Mouse (Mus musculus) megakaryocyte, embryonic 14.5 days (primary cell): ENCODE data around the gene Smad9. TPM values are rescaled to one million over a fixed set of nuclear protein-coding genes. Genes with fewer than 3 reads are reported as not detected.

Source experiments
- H3K27me3 ChIP-seq: replicated peaks from 2 replicates; pipeline ENCODE3; 2012; ENCODE audit warnings: inconsistent platforms
- H3K36me3 ChIP-seq: replicated peaks from 2 replicates; pipeline ENCODE3; 2012; ENCODE audit warnings: low read length, inconsistent platforms, mixed read lengths
- H3K4me1 ChIP-seq: 2 replicates; pipeline ENCODE4 v1.6.1; 2012; ENCODE audit warnings: inconsistent platforms
- H3K4me3 ChIP-seq: replicated peaks from 2 replicates; pipeline ENCODE3; 2012; ENCODE audit warnings: moderate library complexity, mild to moderate bottlenecking, inconsistent platforms
- H3K9me3 ChIP-seq: 2 replicates; pipeline ENCODE4 v1.6.1; 2012; ENCODE audit warnings: inconsistent platforms
- FLI1 ChIP-seq: IDR thresholded peaks from 2 replicates; pipeline ENCODE4 v1.6.1; 2012; ENCODE audit warnings: low read length, inconsistent platforms, mixed read lengths
- GATA1 ChIP-seq: IDR thresholded peaks from 3 replicates; pipeline ENCODE4 v1.6.1; 2012; ENCODE audit warnings: mixed read lengths, low read length, inconsistent platforms, borderline replicate concordance
- polyA plus RNA-seq: library from polyadenylated mRNA; stranded (reverse); fragments of >175 nt; gene quantifications from 2 replicates; pipeline ENCODE4 v1.2.3, GENCODE M21; 2012; ENCODE audit warnings: low replicate concordance; ENCODE audit not compliant: insufficient read depth

Gene Smad9
- polyA plus RNA-seq, 1 experiment, result not detected

DNA sequence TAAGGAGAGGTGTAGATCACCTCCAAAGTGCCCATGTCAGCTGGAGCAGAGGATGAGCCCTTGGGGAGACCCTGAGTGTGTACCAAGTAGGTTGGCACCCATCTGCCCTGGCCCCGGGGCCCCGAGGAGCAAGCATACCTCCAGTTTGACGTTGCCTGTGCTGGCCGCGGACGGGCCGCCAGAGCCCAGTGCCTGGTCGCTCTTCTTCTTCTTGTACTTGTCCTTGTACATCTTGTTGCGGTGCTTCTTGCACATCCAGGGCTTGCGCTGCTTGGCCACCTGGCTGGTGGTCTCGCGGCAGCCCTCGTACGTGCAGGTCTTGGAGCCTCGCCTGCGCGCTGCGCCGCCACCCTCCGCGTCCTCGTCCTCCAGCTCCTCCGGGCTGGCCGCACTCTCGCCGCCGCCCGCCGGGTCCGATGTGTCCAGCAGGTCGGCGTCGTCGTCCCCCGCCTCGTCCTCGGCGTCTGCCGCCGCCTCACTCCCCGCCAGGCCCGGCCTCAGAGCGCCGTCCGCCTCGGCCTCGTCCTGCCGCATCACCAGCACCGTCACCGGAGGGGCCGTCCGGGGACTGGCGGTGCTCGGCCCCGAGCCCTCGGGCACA, 51.8 kb downstream of the Smad9 start:
- Histone ChIP-seq H3K4me3 (peak overlapping the region; percentile 99), H3K27me3 (peaks cover 2% of the 10 kb centered on the region), H3K9me3 (no peaks in the 10 kb centered on the region; the same call in 1 of the 2 replicates), H3K36me3 (peaks cover 33% of the 10 kb centered on the region), H3K4me1 (peaks cover 30% of the 10 kb centered on the region)
- no peak for TF ChIP-seq FLI1
- no peak for TF ChIP-seq GATA1

DNA sequence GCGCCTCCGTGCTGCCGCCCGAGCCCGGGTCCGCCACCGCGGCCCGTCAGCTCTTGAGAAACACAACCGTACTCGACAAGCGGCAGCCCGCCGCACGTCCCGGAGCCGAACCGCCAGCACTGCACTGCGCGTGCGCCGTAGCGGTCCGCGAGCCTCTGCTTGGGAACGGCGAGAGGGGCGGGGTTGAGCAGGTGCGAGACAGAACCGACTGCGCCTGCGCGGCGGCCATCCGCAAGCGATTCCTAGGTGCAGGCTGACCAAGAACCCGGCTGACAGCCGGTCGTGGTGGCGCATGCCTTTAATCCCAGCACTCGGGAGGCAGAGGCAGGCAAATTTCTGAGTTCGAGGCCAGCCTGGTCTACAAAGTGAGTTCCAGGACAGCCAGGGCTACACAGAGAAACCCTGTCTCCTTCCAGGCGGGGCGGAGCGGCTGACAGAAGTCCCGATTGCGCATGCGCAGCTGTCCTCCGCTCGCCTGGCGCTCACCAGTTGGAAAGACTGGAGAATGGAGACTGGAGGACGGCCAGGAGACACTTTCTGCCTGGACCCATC, 52.4 kb downstream of the Smad9 start, which contains the start of gene Rfxap:
Gene Rfxap, minus strand, starts transcription at position 126 of the 552 bp plus-strand sequence.
- Histone ChIP-seq H3K36me3 (peaks cover 28% of the 10 kb centered on the region), H3K4me3 (peak within 1 kb of the TSS; percentile 99), H3K27me3 (peaks cover 2% of the 10 kb centered on the region), H3K4me1 (peaks cover 30% of the 10 kb centered on the region), H3K9me3 (no peaks in the 10 kb centered on the region; the same call in 1 of the 2 replicates)
- TF ChIP-seq GATA1, result no peak
- no peak for TF ChIP-seq FLI1

DNA sequence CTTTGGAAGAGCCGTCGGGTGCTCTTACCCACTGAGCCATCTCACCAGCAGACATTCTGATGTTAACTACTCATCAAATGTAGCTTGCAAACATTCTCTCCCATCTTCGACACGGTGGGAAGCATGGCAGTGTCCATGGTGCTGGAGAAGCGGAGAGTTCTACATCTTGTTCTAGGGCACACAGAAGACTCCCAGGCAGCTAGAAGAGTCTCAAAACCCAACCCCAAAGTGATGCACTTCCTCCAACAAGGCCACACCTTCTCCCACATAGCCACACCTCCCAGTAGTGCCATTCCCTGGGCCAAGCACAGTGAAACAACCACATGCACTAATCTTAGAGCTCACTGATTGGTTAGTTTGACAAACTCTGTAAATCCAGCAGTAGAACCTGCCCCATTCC, 53.7 kb downstream of the Smad9 start:
- no peaks in the 10 kb centered on the region; the same call in 1 of the 2 replicates for H3K9me3 ChIP-seq
- H3K4me1 ChIP-seq, result peaks cover 30% of the 10 kb centered on the region
- H3K4me3 ChIP-seq, result peak overlapping the region; percentile 14
- TF ChIP-seq FLI1, result no peak
- no peak for TF ChIP-seq GATA1
- H3K27me3 ChIP-seq, result peaks cover 2% of the 10 kb centered on the region
- H3K36me3 ChIP-seq, result peaks cover 14% of the 10 kb centered on the region

DNA sequence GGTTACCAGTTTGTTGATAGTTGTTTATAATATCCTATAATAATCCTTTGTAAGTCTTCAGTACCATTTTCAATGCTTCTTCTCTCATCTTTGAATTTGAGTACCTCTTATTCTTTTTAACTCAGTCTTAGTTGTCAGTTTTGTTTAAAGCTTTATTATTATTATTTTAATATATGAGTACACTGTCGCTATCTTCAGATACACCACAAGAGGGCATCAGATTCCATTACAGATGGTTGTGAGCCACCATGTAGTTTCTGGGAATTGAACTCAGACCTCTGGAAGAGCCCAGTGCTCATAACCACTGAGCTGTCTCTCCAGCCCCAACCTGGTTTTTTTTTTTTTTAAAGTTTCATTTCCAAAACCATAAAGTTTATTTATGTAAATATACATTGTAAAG, 56.2 kb downstream of the Smad9 start:
- Histone ChIP-seq H3K27me3 (peaks cover 4% of the 10 kb centered on the region), H3K4me1 (peaks cover 16% of the 10 kb centered on the region), H3K36me3 (no peaks in the 10 kb centered on the region), H3K9me3 (no peaks in the 10 kb centered on the region; the same call in 1 of the 2 replicates), H3K4me3 (no peak overlapping the region)
- no peak for TF ChIP-seq FLI1
- TF ChIP-seq GATA1, result no peak

DNA sequence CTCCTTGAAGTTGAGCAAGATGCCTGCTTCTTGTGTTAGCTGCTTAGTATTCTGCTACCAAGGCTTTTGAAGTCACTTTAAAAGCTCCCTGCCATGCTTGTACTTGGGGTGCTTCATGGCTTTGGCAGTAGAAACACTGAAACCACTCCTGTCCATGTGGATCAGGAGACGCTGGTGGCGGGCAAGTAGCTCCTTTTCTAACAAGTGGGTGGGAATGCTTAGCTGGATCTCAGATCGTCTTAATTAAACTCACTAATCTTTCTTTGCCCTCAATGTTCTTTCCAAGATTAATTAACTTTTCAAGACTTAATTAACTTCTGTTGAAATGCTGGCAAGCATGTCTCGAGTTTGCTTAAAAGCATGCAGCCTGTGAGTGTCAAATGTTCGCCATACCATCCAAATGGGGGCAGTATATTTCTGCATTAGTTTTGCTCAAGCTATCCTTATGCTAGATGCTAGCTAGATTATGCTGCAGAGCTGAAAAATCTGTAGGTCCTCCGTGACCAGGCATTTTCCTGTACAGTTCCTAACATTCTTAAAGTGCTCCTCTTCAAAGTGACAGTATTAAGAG, 58.1 kb downstream of the Smad9 start:
- no peak for TF ChIP-seq GATA1
- Histone ChIP-seq H3K9me3 (no peaks in the 10 kb centered on the region; the same call in 1 of the 2 replicates), H3K4me3 (no peak overlapping the region)

DNA sequence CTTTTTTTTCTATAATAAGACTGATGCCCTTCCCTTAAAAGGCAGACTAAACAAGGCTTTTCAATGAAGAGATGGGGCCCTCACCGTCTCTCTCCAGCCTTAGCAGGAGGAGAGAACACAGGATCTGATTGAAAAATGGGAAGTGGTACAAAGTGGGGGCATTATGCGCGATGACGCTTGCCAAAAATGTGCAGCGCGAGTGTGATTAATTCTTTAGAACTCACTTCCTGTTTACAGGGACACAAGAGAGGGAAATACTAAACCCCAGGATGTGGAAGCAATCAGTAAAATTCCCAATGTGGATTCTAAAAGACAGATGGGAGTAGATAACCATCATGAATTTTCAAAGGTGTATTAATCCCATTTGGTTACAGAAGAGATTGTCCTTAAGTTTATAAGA, 59.2 kb downstream of the Smad9 start:
- Histone ChIP-seq H3K36me3 (no peaks in the 10 kb centered on the region), H3K27me3 (peaks cover 1% of the 10 kb centered on the region), H3K4me3 (no peak overlapping the region), H3K9me3 (no peaks in the 10 kb centered on the region; the same call in 1 of the 2 replicates), H3K4me1 (no peaks in the 10 kb centered on the region)
- TF ChIP-seq GATA1 (no peak), FLI1 (no peak)

More for the DNA sequence above, 58.1 kb downstream of the Smad9 start:
- H3K4me1 ChIP-seq, result peaks cover 6% of the 10 kb centered on the region
- no peaks in the 10 kb centered on the region for H3K36me3 ChIP-seq
- peaks cover 4% of the 10 kb centered on the region for H3K27me3 ChIP-seq

DNA sequence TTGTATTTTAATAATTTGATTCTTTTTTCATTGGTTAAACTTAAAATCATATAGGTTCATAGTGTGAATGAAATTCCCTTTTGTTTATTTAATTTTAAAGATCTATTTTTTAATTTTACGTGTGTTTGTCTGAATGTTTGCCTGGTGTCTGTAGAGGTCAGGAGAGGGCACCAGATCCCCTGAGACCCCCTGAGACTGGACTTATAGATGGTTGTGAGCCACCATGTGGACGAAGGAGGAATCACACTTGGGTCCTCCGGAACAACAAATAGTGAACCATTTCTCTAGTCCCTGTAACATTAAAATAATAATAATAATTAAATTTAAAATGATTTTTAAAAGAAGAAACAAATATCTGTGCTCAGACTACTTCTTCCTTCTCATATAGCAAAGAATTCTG, 59.9 kb downstream of the Smad9 start:
- no peaks in the 10 kb centered on the region for H3K36me3 ChIP-seq
- TF ChIP-seq FLI1 (no peak), GATA1 (no peak)
- no peaks in the 10 kb centered on the region; the same call in 1 of the 2 replicates for H3K9me3 ChIP-seq
- H3K4me3 ChIP-seq, result no peak overlapping the region
- H3K4me1 ChIP-seq, result no peaks in the 10 kb centered on the region
- peaks cover 1% of the 10 kb centered on the region for H3K27me3 ChIP-seq

DNA sequence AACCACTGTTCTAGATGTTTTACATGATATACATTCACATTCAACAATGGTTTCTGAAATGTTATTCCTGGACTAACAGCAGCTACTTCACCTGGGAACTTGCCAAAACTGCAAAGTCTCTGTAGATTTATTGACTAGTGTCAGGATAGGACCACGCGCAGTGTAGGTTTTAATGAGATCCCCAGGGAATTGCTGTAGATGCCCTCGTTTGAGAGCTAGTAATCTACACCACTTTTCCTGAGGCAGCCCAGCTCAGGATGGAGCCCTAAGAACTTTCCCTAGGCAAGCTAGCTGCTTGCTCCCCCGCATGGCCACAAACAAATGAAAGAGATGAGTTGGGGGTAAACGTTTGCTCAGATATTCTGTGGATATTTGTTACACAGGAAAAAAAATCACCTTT, 67.1 kb downstream of the Smad9 start:
- H3K4me1 ChIP-seq, result no peaks in the 10 kb centered on the region
- H3K9me3 ChIP-seq, result peaks cover 10% of the 10 kb centered on the region
- H3K4me3 ChIP-seq, result no peak overlapping the region
- no peaks in the 10 kb centered on the region for H3K27me3 ChIP-seq
- TF ChIP-seq FLI1, result no peak
- H3K36me3 ChIP-seq, result no peaks in the 10 kb centered on the region

DNA sequence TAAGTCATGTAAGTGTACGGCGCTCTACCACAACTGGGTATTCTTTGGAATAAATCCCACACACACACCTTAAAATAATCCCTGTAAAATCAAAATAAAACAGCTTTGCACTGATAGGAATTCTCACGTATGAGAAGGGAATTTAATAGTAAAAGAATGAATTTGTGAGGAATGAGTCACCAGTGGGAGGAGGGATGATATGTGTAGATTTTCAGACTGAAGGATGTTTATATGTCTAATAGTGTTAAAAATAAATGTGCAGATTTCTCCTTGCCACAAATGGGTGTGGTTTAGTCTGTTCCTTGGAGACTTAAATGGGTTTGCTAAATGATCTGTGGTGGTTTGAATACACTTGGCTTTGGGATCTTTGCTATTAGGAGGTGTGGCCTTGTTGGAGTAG, 77.1 kb downstream of the Smad9 start:
- Histone ChIP-seq H3K36me3 (no peaks in the 10 kb centered on the region), H3K4me3 (no peak overlapping the region), H3K27me3 (no peaks in the 10 kb centered on the region), H3K9me3 (peaks cover 3% of the 10 kb centered on the region; the same call in 1 of the 2 replicates), H3K4me1 (no peaks in the 10 kb centered on the region)
- no peak for TF ChIP-seq GATA1
- no peak for TF ChIP-seq FLI1

DNA sequence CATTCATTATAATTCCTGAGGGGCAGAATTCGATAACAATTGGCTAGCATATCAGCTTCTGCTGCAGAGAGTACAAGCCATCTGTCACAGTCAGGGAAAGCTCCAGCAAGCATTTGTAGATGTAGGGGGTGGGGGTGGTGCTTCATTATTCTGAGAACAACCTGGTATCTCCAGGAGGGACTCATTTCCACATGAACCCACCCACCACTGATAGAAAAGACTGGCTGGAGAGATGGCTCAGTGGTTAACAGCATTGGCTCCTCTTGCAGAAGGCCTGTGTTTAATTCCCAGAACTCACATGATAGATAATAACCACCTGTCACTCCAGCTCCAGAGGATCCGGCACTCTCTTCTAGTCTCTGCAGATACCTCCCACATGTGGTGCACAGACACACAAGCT, 80.0 kb downstream of the Smad9 start:
- no peak for TF ChIP-seq FLI1
- TF ChIP-seq GATA1, result no peak
- Histone ChIP-seq H3K4me1 (no peaks in the 10 kb centered on the region), H3K9me3 (no peaks in the 10 kb centered on the region), H3K36me3 (no peaks in the 10 kb centered on the region), H3K27me3 (no peaks in the 10 kb centered on the region), H3K4me3 (no peak overlapping the region)

Other genes starting within 250 kb of the Smad9 start
- 1.1 TPM in 1 of 2 replicates, not detected in the other for gene Supt20, start 62.8 kb upstream of the Smad9 start, polyA plus RNA-seq
- not detected in 2 replicates for gene Gm21958, start 41.2 kb upstream of the Smad9 start, polyA plus RNA-seq
- 33.9 TPM in 1 of 2 replicates, not detected in the other for gene Exosc8, start 20.2 kb upstream of the Smad9 start, polyA plus RNA-seq
- gene Alg5, start 20.0 kb upstream of the Smad9 start, polyA plus RNA-seq, result 1.5 TPM in 1 of 2 replicates, not detected in the other
- gene Rfxap, start 52.2 kb downstream of the Smad9 start, polyA plus RNA-seq, result 20.0 and 126 TPM in 2 replicates
- gene Sertm1, start 160.3 kb downstream of the Smad9 start, polyA plus RNA-seq, result not detected in 2 replicates